Comparison of ENCODE assay signal across 8 mouse cellular contexts in the genomic region with DNA sequence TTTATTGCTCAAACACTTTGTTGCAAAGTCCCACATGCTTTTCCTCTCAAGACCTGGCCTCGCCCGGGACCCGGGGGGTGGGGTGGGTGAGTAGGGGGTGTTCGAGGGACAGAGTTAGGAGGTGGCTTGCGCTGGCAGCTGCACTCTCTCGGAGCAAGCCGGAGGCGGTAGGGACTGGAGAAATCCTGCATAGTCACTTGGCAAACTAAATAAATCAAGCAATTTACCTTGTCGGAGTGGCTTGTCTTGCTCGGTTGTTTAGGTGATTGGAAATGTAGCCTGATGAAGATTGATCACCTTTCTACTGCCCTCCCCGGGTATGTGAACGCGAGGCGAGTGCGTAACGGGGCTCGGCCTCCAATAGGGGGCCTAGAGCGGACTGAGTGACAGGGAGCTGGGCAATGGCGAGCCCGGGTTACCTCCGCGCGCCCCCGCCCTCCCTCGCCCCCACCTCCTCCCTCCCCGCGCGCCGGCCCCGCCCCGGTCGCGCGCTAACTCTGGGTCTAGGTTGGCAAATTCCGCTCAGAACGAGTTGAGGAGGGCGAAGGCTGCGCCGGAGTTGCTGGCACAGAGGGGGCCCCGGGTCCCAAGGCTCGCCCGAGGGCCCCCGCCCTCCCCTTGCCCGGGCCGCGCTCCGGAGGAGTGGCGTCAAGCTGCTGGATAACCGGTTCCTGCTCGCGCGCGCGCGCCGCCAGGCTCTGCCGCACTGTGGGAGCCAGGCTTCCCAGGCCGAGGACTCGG. TPM values are rescaled to one million over a fixed set of nuclear protein-coding genes. Genes with fewer than 3 reads are reported as not detected.
A peak's percentile ranks its signal among the peaks of the same experiment; 100 is the strongest.
DNase-seq lines count a peak whose midpoint lies in the region; ATAC-seq and TF ChIP-seq lines count a peak whose summit lies in the region.

No protein-coding gene starts in this region.

- no peaks in the 10 kb centered on the region for H3K79me2 ChIP-seq in liver, adult 2 months (ENCODE audit: control insufficient read depth, insufficient read depth, low read length)

- peak overlapping the region; percentile 58 for H3K4me3 ChIP-seq in bone marrow macrophage, adult 2 months (ENCODE audit: insufficient read depth, low read length)
- peak overlapping the region; percentile 45 for H3K4me3 ChIP-seq in intestine, embryonic 15.5 days (replicated peaks)
- peak overlapping the region; percentile 46; the same call in 1 of the 2 replicates for H3K4me3 ChIP-seq in liver, adult 2 months (ENCODE audit: insufficient read depth, low read depth, low read length)
- H3K4me3 ChIP-seq in neural tube, embryonic 12.5 days: peak overlapping the region; percentile 43

- peak overlapping the region; percentile 90 for H3K4me2 ChIP-seq in intestine, embryonic 15.5 days (replicated peaks)
- peak overlapping the region; percentile 83 for H3K4me2 ChIP-seq in neural tube, embryonic 12.5 days (replicated peaks)

- no peaks in the 10 kb centered on the region for H3K9me3 ChIP-seq in intestine, embryonic 15.5 days
- H3K9me3 ChIP-seq in neural tube, embryonic 12.5 days: no peaks in the 10 kb centered on the region

- peak; percentile 80 for ATAC-seq in intestine, embryonic 15.5 days
- peak; percentile 83 for ATAC-seq in neural tube, embryonic 12.5 days (ENCODE audit: low FRiP score, low read depth)

- no peaks in the 10 kb centered on the region for H3K36me3 ChIP-seq in intestine, embryonic 15.5 days
- H3K36me3 ChIP-seq in liver, adult 2 months (ENCODE audit: control insufficient read depth, insufficient read depth, low read length): peaks cover 2% of the 10 kb centered on the region; the same call in 1 of the 2 replicates
- H3K36me3 ChIP-seq in neural tube, embryonic 12.5 days: no peaks in the 10 kb centered on the region

- H3K9ac ChIP-seq in intestine, embryonic 15.5 days: 0 out of 2 replicates have a peak overlapping the region, but pooled peaks have one; percentile 10
- no peak overlapping the region for H3K9ac ChIP-seq in liver, adult 2 months (ENCODE audit: low read depth, low read length)
- H3K9ac ChIP-seq in neural tube, embryonic 12.5 days: peak overlapping the region; percentile 42; the same call in 1 of the 2 replicates

- under 1% methylated on average over 54 of the region's 59 CpGs for WGBS in intestine, embryonic 15.5 days
- WGBS in liver, adult 2 months: under 1% methylated on average over 52 of the region's 59 CpGs
- WGBS in neural tube, embryonic 12.5 days: under 1% methylated on average over 45 of the region's 59 CpGs

- DNase-seq in heart, adult 11 months: peak; percentile 93
- no peak for DNase-seq in heart, adult 8-10 months (ENCODE audit: low spot score)
- peak; percentile 75 for DNase-seq in forelimb bud, embryonic 11.5 days (ENCODE audit: low read depth, low spot score)
- no peak for DNase-seq in liver, adult 2 months (ENCODE audit: extremely low read depth, low read depth, low spot score)
- no peak for DNase-seq in thymus, postnatal 10 days (ENCODE audit: low spot score in 2 of 2)

- TF ChIP-seq POLR2A in bone marrow macrophage, adult 2 months (IDR thresholded peaks at IDR 0.05; ENCODE audit: borderline replicate concordance, low read depth, low read length): no peak
- no peak for TF ChIP-seq POLR2A in liver, adult 2 months (IDR thresholded peaks at IDR 0.05; ENCODE audit: extremely low read depth, insufficient read depth, low read length)

- H3K27ac ChIP-seq in bone marrow macrophage, adult 2 months (ENCODE audit: insufficient read depth, low read depth, low read length): no peak overlapping the region
- no peak overlapping the region for H3K27ac ChIP-seq in intestine, embryonic 15.5 days
- no peak overlapping the region for H3K27ac ChIP-seq in liver, adult 2 months (replicated peaks; ENCODE audit: insufficient read depth, low read depth, low read length)
- no peak overlapping the region for H3K27ac ChIP-seq in neural tube, embryonic 12.5 days

- TF ChIP-seq CTCF in bone marrow macrophage, adult 2 months (IDR thresholded peaks at IDR 0.05; ENCODE audit: low read depth, low read length): no peak; the same call in 1 of the 2 replicates
- no peak for TF ChIP-seq CTCF in liver, adult 2 months (IDR thresholded peaks at IDR 0.05; ENCODE audit: low read depth, low read length)

- peaks cover 4% of the 10 kb centered on the region for H3K4me1 ChIP-seq in bone marrow macrophage, adult 2 months (ENCODE audit: control insufficient read depth, insufficient read depth, low read length)
- H3K4me1 ChIP-seq in intestine, embryonic 15.5 days (replicated peaks): peaks cover 32% of the 10 kb centered on the region
- H3K4me1 ChIP-seq in liver, adult 2 months (ENCODE audit: control insufficient read depth, insufficient read depth, low read length): peaks cover 7% of the 10 kb centered on the region
- peaks cover 33% of the 10 kb centered on the region for H3K4me1 ChIP-seq in neural tube, embryonic 12.5 days

- H3K27me3 ChIP-seq in intestine, embryonic 15.5 days (replicated peaks): peaks cover 85% of the 10 kb centered on the region
- peaks cover 40% of the 10 kb centered on the region for H3K27me3 ChIP-seq in liver, adult 2 months (ENCODE audit: control insufficient read depth, insufficient read depth, low read length)
- H3K27me3 ChIP-seq in neural tube, embryonic 12.5 days (replicated peaks): peaks cover 95% of the 10 kb centered on the region

RNA-seq across cellular contexts. Expression of gene Otx1, which starts 1.2 kb away (rescaled TPM):
- total RNA-seq in heart, adult 8-10 months (2022): not detected
- polyA plus RNA-seq in bone marrow macrophage, adult 2 months (2012; ENCODE audit: insufficient read depth, insufficient read length, missing spikeins): not detected in 2 replicates
- polyA plus RNA-seq in intestine, embryonic 15.5 days (2015; fragmentation: Nextera tagmentation; extraction: Ambion mirVana): not detected in 2 replicates
- not detected in 2 replicates for total RNA-seq in liver, adult 2 months (2014; rRNA removed)
- polyA plus RNA-seq in liver, adult 2 months (2012; rRNA removed): not detected in 2 replicates
- polyA plus RNA-seq in neural tube, embryonic 12.5 days (2016; fragmentation: Nextera tagmentation; extraction: Ambion mirVana): not detected in 2 replicates

Comparison
In these comparisons a context has a peak if more than half of its experiments do, and no peak if none do; other contexts are left out.
1. DNase-seq: peak in heart, adult 11 months (single experiment) and forelimb bud, embryonic 11.5 days (single experiment); none in heart, adult 8-10 months (single experiment), liver, adult 2 months (single experiment) and thymus, postnatal 10 days (0 of 2).
2. Peak in every context shown above with its lines, with median percentiles within 50 percentile points of each other: H3K4me3 ChIP-seq.